ENCODE assay signal across 7 mouse cellular contexts in genomic region chr13:98926213-98926957, GRCm38 (mm10). TPM values are rescaled to one million over a fixed set of nuclear protein-coding genes. Genes with fewer than 3 reads are reported as not detected.
A peak's percentile ranks its signal among the peaks of the same experiment; 100 is the strongest.
DNase-seq lines count a peak whose midpoint lies in the region; ATAC-seq and TF ChIP-seq lines count a peak whose summit lies in the region.

Gene Tnpo1 (minus strand): TSS chr13:98926384.

- WGBS in intestine, postnatal 0 days = under 1% methylated on average over 73 of the region's 75 CpGs
- WGBS in midbrain, embryonic 12.5 days = under 1% methylated on average over 51 of the region's 75 CpGs
- under 1% methylated on average over 74 of the region's 75 CpGs for WGBS in small intestine, adult 2 months

- TF ChIP-seq POLR2A in small intestine, adult 2 months (IDR thresholded peaks at IDR 0.05; ENCODE audit: low read depth, low read length) = peak; percentile 87

- peak within 1 kb of the TSS; percentile 100 for H3K27ac ChIP-seq in intestine, postnatal 0 days (ENCODE audit: low read depth, low read length)
- peak within 1 kb of the TSS; percentile 99 for H3K27ac ChIP-seq in midbrain, embryonic 12.5 days (replicated peaks)
- H3K27ac ChIP-seq in small intestine, adult 2 months (ENCODE audit: insufficient read depth, low read depth, low read length) = peak within 1 kb of the TSS; percentile 90

- peak within 1 kb of the TSS; percentile 100 for H3K4me3 ChIP-seq in intestine, postnatal 0 days (ENCODE audit: low read depth, low read length)
- H3K4me3 ChIP-seq in midbrain, embryonic 12.5 days = peak within 1 kb of the TSS; percentile 98
- peak within 1 kb of the TSS; percentile 95 for H3K4me3 ChIP-seq in small intestine, adult 2 months (ENCODE audit: low read depth, low read length)

- no peak for TF ChIP-seq CTCF in intestine, postnatal 0 days (IDR thresholded peaks at IDR 0.05; ENCODE audit: low read depth)
- TF ChIP-seq CTCF in small intestine, adult 2 months (IDR thresholded peaks at IDR 0.05; ENCODE audit: extremely low read depth, insufficient read length, insufficient replicate concordance, low read depth, low read length) = no peak

- no peaks in the 10 kb centered on the region for H3K36me3 ChIP-seq in intestine, postnatal 0 days (ENCODE audit: control insufficient read depth, insufficient read depth)
- peaks cover 18% of the 10 kb centered on the region for H3K36me3 ChIP-seq in midbrain, embryonic 12.5 days
- H3K36me3 ChIP-seq in small intestine, adult 2 months (ENCODE audit: control insufficient read depth, insufficient read depth, low read length) = no peaks in the 10 kb centered on the region

- peak; percentile 97 for DNase-seq in adrenal gland, adult 2 months
- DNase-seq in embryo, embryonic 11.5 days (ENCODE audit: low read depth, low spot score) = peak; percentile 87
- DNase-seq in gastrocnemius, postnatal 4 days (ENCODE audit: low spot score in 2 of 2) = peak; percentile 94 to 95
- DNase-seq in left cerebral cortex, postnatal 4 days = peak; percentile 94

- ATAC-seq in intestine, postnatal 0 days = peak; percentile 92
- peak; percentile 95 for ATAC-seq in midbrain, embryonic 12.5 days (ENCODE audit: low FRiP score, low read depth)

- peak within 1 kb of the TSS; percentile 76 for H3K4me2 ChIP-seq in intestine, postnatal 0 days (replicated peaks; ENCODE audit: low read depth)
- peak within 1 kb of the TSS; percentile 84 for H3K4me2 ChIP-seq in midbrain, embryonic 12.5 days (replicated peaks)

- intact Hi-C loops in left cerebral cortex, postnatal 4 days (cut with DNase I) = loop anchor here (5.0 kb wide), 1 partner anchor 176 kb away; no protein-coding TSS in a partner anchor

- peak within 1 kb of the TSS; percentile 100 for H3K9ac ChIP-seq in intestine, postnatal 0 days (ENCODE audit: low read depth, low read length)
- H3K9ac ChIP-seq in midbrain, embryonic 12.5 days (replicated peaks) = peak within 1 kb of the TSS; percentile 100

- no peaks in the 10 kb centered on the region for H3K9me3 ChIP-seq in intestine, postnatal 0 days (ENCODE audit: control insufficient read depth)
- no peaks in the 10 kb centered on the region for H3K9me3 ChIP-seq in midbrain, embryonic 12.5 days

- no peaks in the 10 kb centered on the region for H3K27me3 ChIP-seq in intestine, postnatal 0 days (replicated peaks; ENCODE audit: control insufficient read depth, insufficient read depth, low read length)
- no peaks in the 10 kb centered on the region for H3K27me3 ChIP-seq in midbrain, embryonic 12.5 days
- H3K27me3 ChIP-seq in small intestine, adult 2 months (ENCODE audit: control insufficient read depth, insufficient read depth, low read length) = no peaks in the 10 kb centered on the region

- H3K4me1 ChIP-seq in intestine, postnatal 0 days (replicated peaks; ENCODE audit: control insufficient read depth, insufficient read depth, low read length) = no peaks in the 10 kb centered on the region
- peaks cover 12% of the 10 kb centered on the region for H3K4me1 ChIP-seq in midbrain, embryonic 12.5 days
- H3K4me1 ChIP-seq in small intestine, adult 2 months (ENCODE audit: control insufficient read depth, insufficient read depth, insufficient read length, low read length) = peaks cover 9% of the 10 kb centered on the region; the same call in 1 of the 2 replicates

RNA-seq across cellular contexts. Expression of gene Tnpo1, which starts in this region (rescaled TPM):
- total RNA-seq in adrenal gland, adult 2 months (2021) = 100 to 1,000 TPM; 126 to 127 TPM
- polyA plus RNA-seq in adrenal gland, adult 2 months (2012; rRNA removed) = 7.4 and 9.6 TPM in 2 replicates
- 10 to 100 TPM; 91.7 to 99.7 TPM for total RNA-seq in gastrocnemius, postnatal 4 days (2021)
- 24.3 and 24.5 TPM in 2 replicates for polyA plus RNA-seq in intestine, postnatal 0 days (2015; fragmentation: Nextera tagmentation; extraction: Ambion mirVana)
- total RNA-seq in left cerebral cortex, postnatal 4 days (2021) = 100 to 1,000 TPM in 1 of 2 experiments, 10 to 100 TPM in 1; 98.9 to 122 TPM
- 86.9 and 93.2 TPM in 2 replicates for polyA plus RNA-seq in midbrain, embryonic 12.5 days (2016; fragmentation: Nextera tagmentation; extraction: Ambion mirVana)
- polyA plus RNA-seq in small intestine, adult 2 months (2012; rRNA removed) = 5.2 and 10.7 TPM in 2 replicates

Comparison
In these comparisons a context has a peak if more than half of its experiments do, and no peak if none do; other contexts are left out.
1. Peak in every context shown above with its lines: DNase-seq, ATAC-seq, H3K4me3 ChIP-seq and H3K27ac ChIP-seq.